Mouse (Mus musculus): ENCODE results near the gene Tfam. TPM values are rescaled to one million over a fixed set of nuclear protein-coding genes. Genes with fewer than 3 reads are reported as not detected.

The Tfam gene
- total RNA-seq, 2 experiments from 2014 or later: 59.6 to 70.2 TPM

DNA sequence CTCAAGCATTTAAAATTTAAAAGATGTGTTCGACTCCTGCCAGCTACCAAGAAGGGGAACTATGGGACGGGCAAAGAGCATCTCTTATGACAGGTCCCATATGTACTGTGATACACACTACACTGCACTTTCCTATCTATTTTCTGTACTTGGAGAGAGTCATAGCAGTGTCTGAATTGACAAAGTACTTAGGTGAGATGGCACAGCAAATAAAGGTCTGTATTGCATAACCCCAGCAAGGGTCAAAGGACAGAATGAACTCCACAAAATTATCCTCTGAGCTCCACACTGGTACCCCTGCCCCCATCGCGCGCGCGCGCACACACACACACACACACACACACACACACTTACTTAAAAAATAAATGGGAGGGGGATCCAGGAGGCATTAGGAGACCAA, 4.0 kb downstream of the Tfam start:
- DNase-seq: no peak
- intact Hi-C loops (cut with DNase I): no loop called here

DNA sequence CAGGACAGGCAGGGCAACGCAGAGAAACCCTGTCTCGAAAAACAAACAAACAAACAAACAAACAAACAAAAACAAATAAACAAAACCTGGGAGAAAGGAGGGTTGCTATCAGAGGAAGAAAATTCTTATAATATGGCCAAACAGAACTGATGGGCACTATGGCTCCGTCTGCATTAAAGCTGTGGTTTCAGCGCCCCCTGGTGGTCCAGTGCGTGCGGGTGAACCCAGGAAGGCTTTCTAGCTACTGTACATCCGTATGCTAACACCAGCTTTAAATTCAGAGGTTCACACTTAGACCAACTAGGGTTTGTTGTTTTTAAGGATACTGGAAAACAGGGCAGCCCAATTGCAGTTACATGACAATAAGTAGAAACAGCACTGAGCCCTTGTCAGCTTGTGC, 12.2 kb downstream of the Tfam start:
- intact Hi-C loops (cut with DNase I): no loop called here
- DNase-seq: peak; percentile 78 to 91

- DNase-seq: no peak
- intact Hi-C loops (cut with DNase I): no loop called here
These were observed 15.0 kb downstream of the Tfam start for GRCm38 (mm10) chr10:71223101-71223500.

DNA sequence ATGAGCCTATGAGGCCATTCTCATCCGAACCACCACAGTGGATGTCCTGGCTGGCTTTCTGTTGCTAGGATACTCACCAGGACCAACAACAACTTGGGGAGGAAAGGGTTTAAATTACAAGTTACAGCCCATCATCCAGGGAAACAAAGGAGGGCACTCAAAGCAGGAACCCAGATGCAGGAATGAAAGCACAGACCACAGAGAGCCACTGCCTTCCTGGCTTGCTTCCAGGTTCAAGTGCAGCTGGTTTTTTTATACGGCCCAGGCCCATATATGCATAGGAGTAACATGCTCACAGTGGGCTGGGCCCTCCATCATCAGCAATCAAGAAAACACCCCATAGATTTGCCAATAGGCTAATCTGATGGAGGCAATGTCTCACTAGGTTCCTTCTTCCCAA, 15.4 kb downstream of the Tfam start:
- DNase-seq: no peak

DNA sequence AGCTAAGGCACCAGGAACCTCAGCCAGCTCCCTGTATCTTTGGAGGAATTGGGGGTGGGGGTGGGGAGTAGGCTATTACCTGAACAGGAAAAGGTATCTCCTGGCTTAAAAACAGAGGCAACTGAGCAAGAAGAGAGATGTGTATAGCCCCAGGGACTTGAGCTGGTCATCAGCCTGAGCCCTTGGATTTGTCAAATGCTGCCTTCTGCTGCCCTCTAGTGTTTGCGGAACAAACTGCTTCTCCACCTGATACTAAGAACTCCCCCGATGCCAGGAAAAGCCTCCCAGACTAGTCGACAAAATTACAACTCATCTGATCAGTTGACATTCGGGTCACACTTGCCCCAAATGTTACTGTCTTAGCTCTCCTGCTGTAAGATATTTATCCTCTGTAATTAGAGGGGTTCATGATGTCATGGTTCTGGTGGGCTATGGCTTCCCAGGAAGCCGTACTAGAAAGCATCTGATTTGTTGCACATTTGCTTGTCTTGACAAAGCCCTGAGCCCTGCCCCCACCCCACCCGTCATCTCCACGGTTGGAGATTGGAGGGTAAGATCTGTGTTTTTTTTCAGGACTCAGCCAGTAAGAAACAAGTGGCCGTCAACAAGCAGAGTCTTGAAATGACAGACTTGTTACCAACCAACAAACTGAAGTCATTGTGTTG, 19.7 kb downstream of the Tfam start:
- intact Hi-C loops (cut with DNase I): loop anchor here (5.0 to 10.0 kb wide), 8 partner anchors 124 to 901 kb away; no protein-coding TSS in a partner anchor
- peak; percentile 83 to 86 for DNase-seq

More for the DNA sequence above, 15.4 kb downstream of the Tfam start:
- intact Hi-C loops (cut with DNase I): no loop called here

- intact Hi-C loops (cut with DNase I): loop anchor here (5.0 to 10.0 kb wide), 8 partner anchors 121 to 899 kb away; no protein-coding TSS in a partner anchor
- no peak for DNase-seq
These were observed 22.1 kb downstream of the Tfam start for GRCm38 (mm10) chr10:71215996-71216395.

DNA sequence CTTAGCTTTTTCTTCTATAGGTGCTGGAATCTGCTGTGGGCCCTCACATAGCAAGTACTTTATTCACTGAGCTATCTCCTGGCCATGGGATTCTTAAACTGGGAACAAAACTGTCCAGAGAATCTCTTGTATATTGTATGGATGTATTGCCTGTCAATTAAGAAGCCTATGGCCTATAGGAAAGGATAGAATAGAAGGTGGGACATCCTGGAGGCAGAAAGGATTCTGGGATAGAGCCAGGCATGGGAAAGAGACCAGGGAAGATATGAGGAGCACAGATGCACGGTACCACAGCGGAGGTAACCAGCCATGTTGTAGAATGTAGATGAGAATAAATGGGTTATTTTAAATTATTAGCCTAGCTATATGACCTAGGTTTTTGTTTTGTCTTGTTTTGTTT, 36.6 kb downstream of the Tfam start:
- intact Hi-C loops (cut with DNase I): no loop called here
- no peak for DNase-seq

GRCm38 (mm10) chr10:71200964-71201363, 37.1 kb downstream of the Tfam start:
- no peak for DNase-seq
- intact Hi-C loops (cut with DNase I): no loop called here

- intact Hi-C loops (cut with DNase I): no loop called here
- DNase-seq: peak; percentile 36 to 41
These were observed 39.4 kb downstream of the Tfam start for GRCm38 (mm10) chr10:71198676-71199075.

- intact Hi-C loops (cut with DNase I): no loop called here
- peak in 1 of 2 experiments; percentile 11 for DNase-seq
These were observed 40.9 kb downstream of the Tfam start for GRCm38 (mm10) chr10:71197036-71197785.

- intact Hi-C loops (cut with DNase I): no loop called here
- DNase-seq: peak; percentile 39
These were observed 42.6 kb downstream of the Tfam start for GRCm38 (mm10) chr10:71195501-71195900.

GRCm38 (mm10) chr10:71194713-71195112, 43.4 kb downstream of the Tfam start:
- intact Hi-C loops (cut with DNase I): no loop called here

DNA sequence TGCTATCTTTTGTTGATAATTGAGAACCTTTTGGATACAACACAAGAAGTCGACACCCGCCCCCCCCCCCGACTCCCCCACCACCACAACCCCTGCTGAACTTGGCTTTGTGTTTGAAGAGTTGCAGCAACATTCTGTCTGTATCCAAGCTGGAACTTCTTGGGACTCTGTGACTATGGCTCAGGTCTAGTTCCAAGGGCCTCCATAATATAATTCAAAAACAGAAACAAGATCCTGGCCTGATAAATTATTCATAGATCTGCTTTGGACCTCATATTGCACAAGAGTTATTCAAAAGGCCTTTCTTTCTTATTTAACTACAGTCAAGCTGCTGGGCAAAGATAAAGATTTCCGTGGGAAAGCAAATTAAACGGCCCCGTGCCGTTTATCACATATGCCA, 44.8 kb downstream of the Tfam start:
- intact Hi-C loops (cut with DNase I): no loop called here
- DNase-seq: no peak

More at GRCm38 (mm10) chr10:71194713-71195112, 43.4 kb downstream of the Tfam start:
- no peak for DNase-seq

- DNase-seq: peak; percentile 21 to 47
- intact Hi-C loops (cut with DNase I): no loop called here
These were observed 45.2 kb downstream of the Tfam start for GRCm38 (mm10) chr10:71192886-71193285.

DNA sequence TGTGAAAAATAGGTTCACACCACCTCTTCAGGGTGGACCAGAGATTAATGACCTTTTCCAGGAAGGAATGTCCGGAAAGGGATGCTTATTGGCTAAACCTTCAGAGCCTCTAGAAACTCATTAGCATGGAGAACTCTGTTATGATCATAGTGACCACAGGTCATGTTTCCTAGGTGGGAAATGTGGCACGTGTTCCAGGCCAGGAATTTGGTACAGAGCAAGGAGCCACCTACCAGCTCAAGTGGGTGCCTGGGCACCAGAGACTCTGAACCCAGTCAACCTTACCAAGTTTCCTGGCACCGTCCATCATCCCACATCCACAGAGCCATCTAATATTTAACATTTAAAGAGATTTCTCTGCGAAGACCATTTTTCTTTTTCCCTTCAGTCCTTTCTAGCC, 49.4 kb downstream of the Tfam start:
- no peak for DNase-seq
- intact Hi-C loops (cut with DNase I): no loop called here

DNA sequence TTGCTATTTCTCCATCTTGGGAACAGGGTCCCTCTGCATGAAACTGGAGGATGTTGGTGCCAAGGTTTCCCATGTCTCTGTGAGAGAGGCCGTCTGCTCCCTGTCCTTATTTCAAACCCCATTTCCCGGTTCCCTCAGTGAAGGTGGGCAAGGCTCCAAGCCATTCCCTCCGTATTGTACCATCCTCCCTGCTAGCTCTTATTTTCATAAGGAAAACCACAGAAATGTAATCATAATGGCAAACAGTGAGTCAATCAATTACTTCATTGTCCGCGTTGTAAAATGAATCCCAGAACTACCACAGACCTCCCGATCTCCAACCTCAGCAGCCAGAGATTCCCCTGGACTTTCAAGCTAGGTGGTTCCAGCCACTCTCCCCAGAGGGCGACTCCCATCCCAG, 53.0 kb downstream of the Tfam start:
- intact Hi-C loops (cut with DNase I): no loop called here
- DNase-seq: no peak

DNA sequence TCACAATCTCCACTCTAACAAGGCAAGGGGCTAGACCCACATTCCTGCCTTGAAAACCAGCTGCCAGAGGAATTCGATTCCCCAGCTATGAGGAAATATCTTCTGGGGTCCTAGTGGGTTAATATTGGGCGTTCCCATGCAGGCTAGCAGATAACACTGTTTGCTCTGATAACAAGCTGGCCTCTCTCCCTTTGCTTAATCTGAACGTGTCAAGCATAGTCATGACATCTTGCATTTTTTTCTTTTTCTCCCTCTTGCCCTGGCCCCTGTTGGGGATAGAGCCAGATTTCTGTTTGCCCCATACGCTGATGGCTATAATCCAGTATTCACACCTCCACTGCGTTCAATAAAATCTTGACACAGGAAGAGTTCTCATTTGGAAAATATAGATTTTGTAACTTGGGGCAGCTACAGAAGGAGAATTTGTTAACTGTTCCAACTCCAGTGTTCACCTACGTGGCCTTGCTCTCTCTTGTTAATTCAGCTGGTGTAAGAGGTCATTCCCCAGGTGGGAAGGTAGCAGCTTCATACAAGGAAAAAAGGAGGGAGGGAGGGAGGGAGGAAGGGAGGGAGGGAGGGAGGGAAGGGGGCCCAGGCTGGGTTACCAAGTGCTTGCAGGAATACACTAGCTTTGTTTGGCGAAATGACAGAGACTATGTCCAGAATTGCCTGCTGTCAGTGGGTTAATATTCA, 54.6 kb downstream of the Tfam start:
- intact Hi-C loops (cut with DNase I): no loop called here
- DNase-seq: no peak

DNA sequence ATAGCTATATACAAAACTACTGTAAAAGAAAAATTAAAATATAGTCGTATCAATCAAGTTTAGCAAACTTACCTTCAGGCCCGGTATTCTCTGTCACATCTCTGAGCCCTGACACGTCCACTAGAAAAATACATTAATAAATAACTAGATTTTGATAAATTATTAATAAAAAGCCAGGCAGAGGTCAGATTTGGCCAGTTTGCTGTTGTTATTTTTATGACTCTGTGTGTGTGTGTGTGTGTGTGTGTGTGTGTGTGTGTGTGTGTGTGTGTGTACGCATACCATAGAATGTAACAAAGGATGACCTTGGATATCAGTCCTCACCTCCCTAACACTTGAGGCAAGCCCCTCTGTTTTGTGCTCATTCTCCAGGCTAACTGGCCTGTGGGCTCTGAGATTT, 56.1 kb downstream of the Tfam start:
- DNase-seq: no peak

DNA sequence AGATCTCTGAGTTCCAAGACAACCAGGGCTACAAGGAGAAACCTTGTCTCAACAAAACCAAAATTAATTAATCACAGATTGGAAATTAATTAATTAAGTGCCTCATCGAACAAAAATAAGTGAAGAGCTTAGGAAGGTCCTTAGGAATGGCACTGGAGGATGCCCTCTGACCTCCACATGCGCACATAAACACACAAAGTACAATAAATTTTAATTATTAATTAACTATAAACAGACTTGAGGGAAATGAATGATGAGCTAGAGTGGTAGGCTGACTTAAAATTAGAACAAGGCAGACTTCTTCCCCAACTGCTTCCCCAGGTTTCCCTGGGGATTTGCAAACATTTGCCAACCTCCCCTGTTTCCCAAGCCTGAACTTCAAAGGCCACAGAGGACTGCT, 57.0 kb downstream of the Tfam start:
- intact Hi-C loops (cut with DNase I): no loop called here

More for the DNA sequence above, 56.1 kb downstream of the Tfam start:
- intact Hi-C loops (cut with DNase I): no loop called here

GRCm38 (mm10) chr10:71180057-71180456, 58.0 kb downstream of the Tfam start:
- DNase-seq: no peak
- intact Hi-C loops (cut with DNase I): no loop called here

More for the DNA sequence above, 57.0 kb downstream of the Tfam start:
- DNase-seq: no peak

GRCm38 (mm10) chr10:71177201-71177600, 60.9 kb downstream of the Tfam start:
- no peak for DNase-seq
- intact Hi-C loops (cut with DNase I): no loop called here

Measured in heart, postnatal 36 days (tissue).